Mouse (Mus musculus): ENCODE results near the gene Upk1b. TPM values are rescaled to one million over a fixed set of nuclear protein-coding genes. Genes with fewer than 3 reads are reported as not detected.

The Upk1b gene
- polyA plus RNA-seq, 1 experiment from 2014 or later, result 2.5 TPM

- Histone ChIP-seq H3K4me2 (peak within 1 kb of the TSS; percentile 71), H3K9ac (peak within 1 kb of the TSS; percentile 52), H3K4me1 (no peaks in the 10 kb centered on the region), H3K9me3 (replicated peaks) (no peaks in the 10 kb centered on the region), H3K27ac (no peak within 1 kb of the TSS), H3K36me3 (no peaks in the 10 kb centered on the region), H3K27me3 (replicated peaks) (peaks cover 64% of the 10 kb centered on the region), H3K4me3 (peak within 1 kb of the TSS; percentile 59)
- WGBS (ENCODE audit: insufficient replicate concordance), result under 1% methylated on average over 60 of the region's 69 CpGs
- peak; percentile 71 for ATAC-seq
These were observed 57.9 kb downstream of the Upk1b start, which contains the start of gene B4galt4 for GRCm38 (mm10) chr16:38742113-38742658. B4galt4 (plus strand) TSS chr16:38742264.

GRCm38 (mm10) chr16:38741204-38741903 lies 58.8 kb downstream of the Upk1b start:
- ATAC-seq, result no peak
- Histone ChIP-seq H3K36me3 (no peaks in the 10 kb centered on the region), H3K4me1 (no peaks in the 10 kb centered on the region), H3K9me3 (replicated peaks) (no peaks in the 10 kb centered on the region), H3K27me3 (replicated peaks) (peaks cover 63% of the 10 kb centered on the region), H3K4me2 (peak overlapping the region; percentile 71; the same call in 1 of the 2 replicates), H3K27ac (no peak overlapping the region), H3K9ac (no peak overlapping the region), H3K4me3 (no peak overlapping the region)
- 65% methylated on average over 13 of the region's 13 CpGs for WGBS (ENCODE audit: insufficient replicate concordance)

GRCm38 (mm10) chr16:38730921-38731320 lies 69.2 kb downstream of the Upk1b start:
- ATAC-seq, result no peak
- Histone ChIP-seq H3K36me3 (no peaks in the 10 kb centered on the region), H3K4me3 (no peak overlapping the region), H3K9me3 (replicated peaks) (no peaks in the 10 kb centered on the region), H3K27me3 (replicated peaks) (peaks cover 26% of the 10 kb centered on the region), H3K4me1 (no peaks in the 10 kb centered on the region), H3K9ac (no peak overlapping the region), H3K4me2 (no peak overlapping the region), H3K27ac (no peak overlapping the region)
- 14% methylated on average over 8 of the region's 8 CpGs for WGBS (ENCODE audit: insufficient replicate concordance)

GRCm38 (mm10) chr16:38729610-38730288 lies 70.4 kb downstream of the Upk1b start:
- Histone ChIP-seq H3K9ac (no peak overlapping the region), H3K27me3 (replicated peaks) (peaks cover 26% of the 10 kb centered on the region), H3K27ac (no peak overlapping the region), H3K4me3 (no peak overlapping the region), H3K4me1 (no peaks in the 10 kb centered on the region), H3K9me3 (replicated peaks) (no peaks in the 10 kb centered on the region), H3K36me3 (no peaks in the 10 kb centered on the region), H3K4me2 (no peak overlapping the region)
- 49% methylated on average over 15 of the region's 15 CpGs for WGBS (ENCODE audit: insufficient replicate concordance)
- ATAC-seq, result no peak

GRCm38 (mm10) chr16:38729139-38729538 lies 71.0 kb downstream of the Upk1b start:
- no peaks in the 10 kb centered on the region for H3K4me1 ChIP-seq
- H3K27me3 ChIP-seq (replicated peaks), result peaks cover 30% of the 10 kb centered on the region
- no peak overlapping the region for H3K4me2 ChIP-seq

GRCm38 (mm10) chr16:38728576-38729132 lies 71.5 kb downstream of the Upk1b start:
- H3K4me2 ChIP-seq, result no peak overlapping the region
- no peaks in the 10 kb centered on the region for H3K9me3 ChIP-seq (replicated peaks)
- H3K36me3 ChIP-seq, result no peaks in the 10 kb centered on the region
- H3K27me3 ChIP-seq (replicated peaks), result peaks cover 26% of the 10 kb centered on the region
- H3K4me1 ChIP-seq, result no peaks in the 10 kb centered on the region
- H3K4me3 ChIP-seq, result no peak overlapping the region
- no peak overlapping the region for H3K27ac ChIP-seq
- ATAC-seq, result no peak
- WGBS (ENCODE audit: insufficient replicate concordance), result 82% methylated on average over 15 of the region's 15 CpGs
- no peak overlapping the region for H3K9ac ChIP-seq

More at GRCm38 (mm10) chr16:38729139-38729538, 71.0 kb downstream of the Upk1b start:
- no peak overlapping the region for H3K27ac ChIP-seq
- H3K9ac ChIP-seq, result no peak overlapping the region
- no peaks in the 10 kb centered on the region for H3K36me3 ChIP-seq
- no peaks in the 10 kb centered on the region for H3K9me3 ChIP-seq (replicated peaks)
- 48% methylated on average over 6 of the region's 6 CpGs for WGBS (ENCODE audit: insufficient replicate concordance)
- ATAC-seq, result no peak
- no peak overlapping the region for H3K4me3 ChIP-seq

- Histone ChIP-seq H3K36me3 (no peaks in the 10 kb centered on the region), H3K27ac (no peak overlapping the region), H3K9ac (no peak overlapping the region), H3K27me3 (replicated peaks) (peaks cover 19% of the 10 kb centered on the region; the same call in 1 of the 2 replicates), H3K4me3 (no peak overlapping the region), H3K4me2 (no peak overlapping the region), H3K4me1 (no peaks in the 10 kb centered on the region), H3K9me3 (replicated peaks) (no peaks in the 10 kb centered on the region)
- 52% methylated on average over 13 of the region's 13 CpGs for WGBS (ENCODE audit: insufficient replicate concordance)
- no peak for ATAC-seq
These were observed 75.2 kb downstream of the Upk1b start for GRCm38 (mm10) chr16:38724974-38725373.

GRCm38 (mm10) chr16:38724256-38724655 lies 75.9 kb downstream of the Upk1b start:
- no peaks in the 10 kb centered on the region for H3K36me3 ChIP-seq
- no peak overlapping the region for H3K27ac ChIP-seq
- no peak overlapping the region for H3K4me2 ChIP-seq
- no peaks in the 10 kb centered on the region for H3K4me1 ChIP-seq
- H3K9ac ChIP-seq, result no peak overlapping the region
- H3K27me3 ChIP-seq (replicated peaks), result peaks cover 15% of the 10 kb centered on the region; the same call in 1 of the 2 replicates
- no peak for ATAC-seq
- 68% methylated on average over 8 of the region's 8 CpGs for WGBS (ENCODE audit: insufficient replicate concordance)
- no peak overlapping the region for H3K4me3 ChIP-seq
- no peaks in the 10 kb centered on the region for H3K9me3 ChIP-seq (replicated peaks)

Other genes starting within 250 kb of the Upk1b start
- gene Tmem39a, start 241.6 kb downstream of the Upk1b start, polyA plus RNA-seq (2016; fragmentation: Nextera tagmentation; extraction: Ambion mirVana), result 41.3 and 48.6 TPM in 2 replicates
- 3.5 and 4.0 TPM in 2 replicates for gene Arhgap31, start 87.1 kb downstream of the Upk1b start, polyA plus RNA-seq (2016; fragmentation: Nextera tagmentation; extraction: Ambion mirVana)
- gene B4galt4, start 58.1 kb downstream of the Upk1b start, polyA plus RNA-seq (2016; fragmentation: Nextera tagmentation; extraction: Ambion mirVana), result 4.7 and 5.7 TPM in 2 replicates
- not detected in 2 replicates for gene 4930435E12Rik, start 28.4 kb upstream of the Upk1b start, polyA plus RNA-seq (2016; fragmentation: Nextera tagmentation; extraction: Ambion mirVana)
- 0.11 and 0.18 TPM in 2 replicates for gene Igsf11, start 92.3 kb upstream of the Upk1b start, polyA plus RNA-seq (2016; fragmentation: Nextera tagmentation; extraction: Ambion mirVana)

Measured in liver, embryonic 12.5 days (tissue).